Mouse (Mus musculus): ENCODE results near the gene Sox2.

The Sox2 gene

DNA sequence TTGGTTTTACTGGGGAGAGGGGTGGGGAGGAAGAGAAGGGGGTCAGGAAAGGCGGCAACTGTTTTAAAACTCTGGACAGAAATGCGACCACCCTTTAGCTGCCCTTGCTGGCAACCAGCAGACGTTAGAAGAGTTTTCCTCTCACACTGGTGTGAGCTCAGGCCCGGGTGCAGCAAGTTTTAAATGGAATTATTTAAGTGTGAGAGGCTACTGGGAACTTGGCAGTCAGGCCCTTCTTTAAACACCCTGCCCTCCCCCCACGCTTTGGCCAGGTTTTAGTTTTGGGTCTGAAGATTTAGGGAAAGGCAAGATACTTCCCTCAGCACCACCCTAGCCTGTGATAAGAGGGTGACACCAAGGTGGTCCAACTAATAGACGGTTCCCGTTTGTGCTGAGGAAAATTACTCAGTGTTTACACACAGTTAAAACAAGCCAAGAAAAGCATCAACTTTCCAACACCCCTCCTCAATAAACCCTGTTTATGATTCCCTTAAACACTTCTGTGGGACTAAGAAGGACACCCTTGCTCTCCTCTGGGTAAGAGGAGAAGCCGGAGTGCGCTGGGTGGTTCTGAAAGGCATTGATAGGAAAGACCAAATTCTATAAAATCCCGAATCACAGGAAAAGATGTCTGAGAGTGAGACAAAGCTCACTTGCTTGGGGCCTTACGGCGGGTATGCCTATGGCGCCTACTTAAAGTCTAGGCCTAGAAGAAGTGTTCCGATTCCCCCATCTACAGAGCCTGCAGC lies 10.5 kb downstream of the Sox2 start:
- DNase-seq (ENCODE audit: low spot score) = no peak

DNA sequence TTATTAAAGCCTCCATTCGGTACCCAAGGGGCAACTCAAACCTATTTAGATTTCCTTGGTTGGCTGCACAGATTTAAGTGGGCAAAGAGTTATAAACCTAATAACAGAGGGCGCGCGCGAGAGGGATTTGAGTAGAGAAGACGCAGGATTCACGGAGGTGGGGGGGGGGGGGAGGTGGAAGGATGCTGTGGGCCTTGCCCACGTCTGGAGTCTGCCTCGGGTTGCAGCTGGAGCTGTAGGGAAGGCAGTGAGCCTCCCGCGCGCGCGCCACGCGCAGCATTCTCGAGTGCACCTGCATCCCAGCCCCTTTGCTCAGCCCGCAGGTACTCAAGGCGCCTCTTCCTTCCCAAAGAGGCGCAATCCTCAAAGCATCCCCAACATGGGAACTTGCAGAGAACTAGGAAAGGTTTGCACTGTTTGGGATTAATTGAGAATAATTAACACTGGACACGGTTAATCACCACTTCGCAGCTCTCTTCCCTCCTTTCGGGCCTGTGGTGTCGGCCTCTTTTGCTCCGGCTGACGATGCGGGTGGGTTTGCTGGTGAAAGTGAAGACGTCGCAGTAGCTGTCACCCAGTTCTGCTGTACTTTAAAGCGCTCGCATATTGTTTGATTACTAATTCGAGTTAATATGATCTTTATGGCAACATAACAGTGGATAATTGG lies 11.3 kb downstream of the Sox2 start:
- DNase-seq (ENCODE audit: low spot score) = no peak

DNA sequence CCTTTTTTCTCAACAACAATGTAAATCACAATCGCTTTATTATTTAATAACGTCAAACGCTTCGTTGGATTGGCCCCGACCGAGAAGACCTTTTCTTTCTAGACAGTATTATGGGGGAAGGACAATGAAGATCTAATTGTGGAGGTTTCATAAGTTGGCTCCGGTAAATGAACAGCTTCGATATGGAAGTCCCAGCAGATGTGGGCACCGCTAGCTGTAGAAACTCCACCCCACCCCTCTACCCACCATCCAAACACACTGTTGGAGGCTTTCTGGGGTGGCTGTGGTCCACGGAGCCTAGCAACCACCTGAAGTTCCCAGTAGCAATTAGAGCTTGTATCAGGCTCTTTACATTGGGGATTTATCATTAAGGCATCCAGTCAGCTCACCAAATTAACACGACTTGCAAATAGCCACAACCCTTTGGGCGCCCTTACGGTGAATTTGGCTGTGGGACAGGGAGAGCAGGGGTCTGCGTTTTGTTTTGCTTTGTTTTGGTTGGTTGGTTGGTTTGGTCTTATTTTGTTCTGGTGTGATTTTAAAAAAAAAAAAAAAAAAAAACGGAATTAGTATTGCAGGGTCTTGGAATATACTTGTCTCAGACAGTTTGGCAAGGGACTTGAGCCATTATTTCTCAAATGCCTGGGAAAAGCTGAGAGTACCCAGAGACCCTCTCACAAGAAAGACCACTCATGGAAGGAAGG lies 12.0 kb downstream of the Sox2 start:
- DNase-seq (ENCODE audit: low spot score) = no peak

DNA sequence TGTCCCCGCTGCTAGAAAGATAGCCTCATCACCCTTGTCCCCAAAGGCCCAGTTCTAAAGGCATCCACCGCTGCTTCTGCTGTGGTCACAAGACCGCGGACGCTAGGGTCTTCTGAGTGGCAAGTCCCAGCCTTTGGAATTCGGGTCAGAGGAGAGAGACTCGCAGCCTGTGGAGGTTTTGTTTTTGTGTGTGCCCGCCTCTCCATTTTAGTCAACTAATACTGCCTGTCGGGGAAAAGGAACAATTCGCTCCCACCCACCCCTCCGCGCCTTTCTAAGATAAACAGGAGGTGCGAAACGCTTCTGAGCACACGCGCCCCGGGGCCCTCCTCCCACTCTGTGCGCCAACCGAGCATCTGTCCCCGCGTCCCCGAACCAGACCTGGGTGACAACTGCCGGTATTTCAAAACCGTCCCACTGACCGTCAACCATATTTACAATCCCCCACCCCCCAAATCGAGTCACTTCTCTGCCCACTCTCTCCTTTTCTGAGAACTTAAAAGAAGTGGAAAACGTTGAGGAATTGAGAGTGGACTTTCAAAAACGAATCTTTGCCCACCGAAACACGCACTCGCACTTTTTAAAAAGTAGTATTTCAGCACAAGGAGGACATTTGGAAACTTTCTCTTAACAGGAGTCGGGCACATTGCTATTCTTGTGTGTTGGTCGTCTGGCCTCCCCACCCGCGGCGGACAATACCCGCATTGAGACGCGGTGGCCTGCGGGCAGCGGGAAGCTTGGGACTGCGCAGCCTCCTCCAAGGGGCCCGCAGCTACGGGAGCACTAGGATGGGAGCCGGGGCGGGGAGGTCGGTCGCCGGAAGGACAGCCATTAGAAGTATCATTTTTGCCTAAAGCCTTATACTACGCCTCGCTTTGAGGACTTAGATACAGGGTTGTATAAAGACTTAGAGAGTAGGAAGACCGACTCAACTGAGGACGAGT lies 12.8 kb downstream of the Sox2 start:
- DNase-seq (ENCODE audit: low spot score) = no peak

DNA sequence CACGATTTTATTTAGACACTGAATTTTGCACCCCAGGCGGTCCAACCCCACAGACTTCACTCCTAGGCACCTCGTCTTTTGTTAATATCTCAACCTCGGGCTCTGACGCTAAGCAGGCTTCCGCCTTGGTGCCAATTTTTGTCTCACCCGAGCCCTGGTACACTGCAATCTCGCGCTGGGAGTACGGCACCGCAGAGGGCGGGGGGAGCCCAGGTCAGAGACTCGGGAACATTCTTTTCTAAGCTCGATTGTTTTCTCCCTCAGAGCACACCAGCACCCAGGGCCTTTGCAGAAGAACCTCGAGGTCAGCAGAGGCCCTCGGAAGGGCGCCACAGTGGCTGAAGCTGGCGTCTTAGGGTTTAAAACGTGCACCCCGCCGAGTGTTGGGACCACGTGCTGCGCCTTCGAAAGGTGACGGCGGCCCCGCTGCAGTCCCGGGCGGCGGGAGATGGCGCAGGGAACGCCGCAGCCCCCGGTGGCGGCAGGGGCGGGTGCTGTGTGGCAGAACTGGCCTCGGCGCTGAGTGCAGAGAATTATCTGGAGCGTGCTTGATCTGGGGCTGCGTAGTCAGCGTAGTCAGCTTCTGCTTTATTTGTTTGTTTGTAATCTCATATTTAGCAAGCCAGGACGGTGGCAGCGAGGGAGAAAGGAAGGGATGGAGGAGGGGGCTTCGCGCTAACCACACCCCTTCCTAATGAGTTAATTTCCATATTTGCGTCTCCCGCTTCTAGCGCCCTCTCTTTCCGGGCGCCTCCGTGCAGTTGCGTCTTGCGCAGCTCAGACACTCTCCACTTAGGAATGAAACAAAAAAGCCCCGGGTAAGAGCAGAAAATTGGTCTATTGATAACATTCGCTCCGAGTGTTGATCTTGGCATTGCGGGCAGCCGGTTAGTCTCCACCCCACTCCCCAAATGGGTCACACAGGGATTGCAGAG lies 13.8 kb downstream of the Sox2 start:
- no peak for DNase-seq (ENCODE audit: low spot score)

DNA sequence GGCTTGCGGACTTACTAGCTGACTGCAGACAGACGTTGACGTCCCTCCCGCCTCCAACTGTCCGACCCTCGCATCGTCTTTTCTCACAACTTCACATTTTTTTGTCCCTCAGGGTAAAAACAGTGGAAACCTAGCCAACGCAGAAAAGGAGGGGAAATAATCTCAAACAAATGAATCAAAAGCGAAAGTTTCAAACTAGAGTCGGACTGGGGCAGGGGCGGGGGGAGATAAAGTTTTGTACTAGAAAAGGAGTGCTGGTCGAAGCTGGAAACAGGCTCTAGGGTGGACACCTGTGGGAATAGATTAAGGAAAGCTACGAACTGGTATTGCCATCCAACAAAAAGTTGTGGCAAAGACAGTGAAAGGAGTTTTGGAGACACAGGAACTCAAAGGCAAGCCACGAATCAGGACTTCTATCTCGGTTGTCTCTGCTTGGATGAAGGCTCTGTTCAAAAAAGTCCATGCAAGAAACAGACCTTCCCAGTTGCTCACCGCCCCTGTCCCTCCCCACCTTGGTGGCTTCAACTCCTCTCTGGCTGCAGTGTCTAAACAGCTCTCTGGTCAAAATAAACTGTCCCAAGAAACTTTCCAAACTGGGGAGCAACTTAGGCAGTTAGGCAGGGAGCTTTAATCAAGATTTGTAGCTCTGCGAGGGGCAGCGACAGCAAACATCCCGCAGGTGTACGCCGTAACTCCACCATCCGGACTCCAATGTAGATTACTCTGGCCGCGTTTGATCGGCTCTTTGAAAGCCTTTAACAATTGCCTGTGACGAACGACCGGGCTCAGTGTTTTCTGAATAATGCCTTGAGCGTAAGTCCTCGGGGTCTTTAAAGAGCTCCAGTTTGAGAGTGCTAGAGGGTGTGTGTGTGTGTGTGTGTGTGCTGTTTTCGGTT lies 14.7 kb downstream of the Sox2 start:
- DNase-seq (ENCODE audit: low spot score) = no peak

DNA sequence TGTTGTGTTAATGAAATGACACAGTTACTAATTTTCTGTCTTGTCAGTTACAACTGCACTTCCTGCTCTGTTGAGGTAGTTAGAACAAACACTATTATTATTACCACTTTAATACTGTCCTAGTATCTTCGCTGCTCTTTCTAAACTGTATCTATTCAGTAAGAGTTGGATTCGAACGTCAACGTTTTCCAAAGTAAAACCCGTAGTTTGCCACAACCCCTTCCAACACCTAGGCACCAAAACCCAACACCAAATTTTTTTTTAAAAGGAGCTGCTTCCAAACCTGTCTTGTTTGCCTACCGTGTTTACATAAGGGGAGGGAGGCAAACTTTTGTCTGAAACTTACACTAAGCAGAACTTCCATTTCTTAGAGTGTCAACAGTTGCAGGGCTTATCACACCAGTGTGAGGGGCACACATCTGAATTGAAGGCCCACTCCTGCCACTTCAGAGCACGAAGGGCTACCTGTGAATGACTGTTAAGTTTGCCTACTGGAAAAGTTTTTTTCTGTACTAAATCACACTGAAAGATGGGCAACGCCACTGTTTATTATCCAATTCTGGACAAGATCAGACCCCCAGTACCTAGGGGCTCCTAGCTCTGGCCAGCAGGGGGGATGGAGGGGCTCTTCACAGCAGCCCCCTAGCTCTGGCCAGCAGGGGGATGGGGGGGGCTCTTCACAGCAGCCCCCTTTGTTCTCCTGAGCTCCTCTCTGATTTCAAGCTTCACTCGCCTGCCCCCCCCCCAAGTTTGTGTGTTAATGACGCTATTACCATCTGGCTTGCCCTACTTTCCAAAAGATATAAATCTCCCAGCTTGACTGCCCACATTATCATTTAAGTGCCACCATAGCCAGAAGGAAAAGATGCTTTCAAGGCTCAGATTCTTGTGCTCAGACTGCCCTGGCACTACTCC lies 15.8 kb downstream of the Sox2 start:
- no peak for DNase-seq (ENCODE audit: low spot score)

DNA sequence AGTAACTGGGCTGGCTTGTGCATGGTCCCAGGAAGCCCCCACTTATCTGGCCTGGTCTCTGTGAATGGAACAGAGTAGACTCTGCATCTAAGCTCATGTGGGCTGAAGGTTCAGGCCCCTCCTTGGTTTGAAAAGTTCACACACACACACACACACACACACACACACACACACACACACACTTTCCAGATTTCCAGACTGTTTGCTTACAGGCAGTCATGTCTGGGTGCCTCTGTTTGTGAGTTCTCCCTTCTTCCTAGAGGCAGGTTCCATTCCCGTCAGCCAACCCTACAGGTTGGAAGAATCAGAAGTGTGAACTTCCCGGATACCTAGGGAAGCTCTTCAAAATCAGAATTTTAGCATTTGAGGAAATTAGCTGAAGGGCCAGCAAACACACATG lies 17.0 kb downstream of the Sox2 start:
- DNase-seq (ENCODE audit: low spot score) = no peak

DNA sequence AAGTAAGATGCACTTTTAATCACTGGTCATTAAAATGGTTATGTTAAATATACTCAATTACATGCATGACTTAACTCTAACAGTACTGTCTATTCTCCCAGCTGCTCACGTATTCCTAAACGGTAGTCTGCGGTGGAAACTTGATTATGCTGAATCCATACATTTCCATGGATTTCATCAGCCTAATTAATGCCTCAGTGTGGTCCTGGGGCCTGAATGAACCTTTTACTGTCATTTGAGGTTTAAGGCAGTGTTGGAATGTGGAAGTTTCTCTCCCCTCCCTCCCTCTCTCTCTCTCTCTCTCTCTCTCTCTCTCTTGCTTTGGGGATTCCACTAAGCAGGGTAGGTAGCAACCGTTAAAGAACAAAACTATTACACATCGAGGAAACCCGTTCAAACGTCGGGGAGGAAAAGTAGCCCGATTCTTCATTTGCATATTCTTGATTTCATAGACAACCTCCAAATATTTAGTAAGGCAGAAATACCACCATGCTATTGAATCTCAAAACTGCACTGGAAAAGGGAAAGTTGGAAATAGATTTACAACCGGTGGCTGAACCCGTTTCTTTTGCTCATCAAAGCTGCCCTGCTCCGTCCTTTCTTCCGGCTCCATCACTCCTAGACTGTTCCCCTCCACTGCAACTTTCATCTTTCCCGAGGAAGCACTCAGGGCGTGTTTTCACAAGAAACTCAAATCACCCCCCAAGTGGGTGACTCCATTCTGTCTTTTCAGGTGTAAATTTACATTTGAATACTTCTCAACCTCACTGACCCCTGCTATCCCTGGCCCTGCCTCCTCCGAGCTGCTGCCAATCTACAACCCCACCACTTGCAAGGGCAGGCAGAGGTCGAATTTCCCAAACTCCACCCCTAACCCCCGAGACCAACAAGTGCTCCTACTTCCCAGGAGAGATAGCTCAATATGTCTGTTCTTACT lies 17.9 kb downstream of the Sox2 start:
- no peak for DNase-seq (ENCODE audit: low spot score)

DNA sequence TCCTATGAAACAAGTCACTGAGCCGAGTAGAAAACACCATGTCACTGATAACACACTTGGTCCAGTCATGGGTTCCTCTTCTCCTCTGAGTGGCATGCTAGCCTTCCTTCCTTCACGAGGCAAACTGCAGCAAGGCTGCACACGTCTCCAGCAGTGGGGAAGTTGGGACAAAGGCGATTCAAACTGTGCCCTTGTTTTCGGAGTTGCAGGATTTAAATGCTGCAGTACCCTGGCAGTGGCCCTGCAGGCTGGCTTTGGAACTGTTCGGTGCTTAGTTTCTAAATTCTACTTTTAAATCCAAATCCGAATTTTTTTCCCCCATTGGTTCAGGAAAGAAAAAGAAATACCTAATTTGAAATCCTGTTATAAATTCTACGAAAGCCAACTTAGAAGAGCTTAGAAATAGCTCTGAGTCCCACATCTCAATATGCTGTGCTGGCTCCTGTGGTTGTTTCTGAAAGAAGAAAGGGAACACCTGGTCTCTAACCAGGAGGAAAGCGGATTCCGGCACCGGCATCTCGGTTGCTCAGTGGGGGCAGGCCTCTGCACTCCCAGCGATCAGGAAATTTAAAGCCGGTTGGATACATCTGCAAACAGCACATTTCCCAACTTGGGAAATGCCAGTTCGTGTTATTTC lies 20.9 kb downstream of the Sox2 start:
- no peak for DNase-seq (ENCODE audit: low spot score)

DNA sequence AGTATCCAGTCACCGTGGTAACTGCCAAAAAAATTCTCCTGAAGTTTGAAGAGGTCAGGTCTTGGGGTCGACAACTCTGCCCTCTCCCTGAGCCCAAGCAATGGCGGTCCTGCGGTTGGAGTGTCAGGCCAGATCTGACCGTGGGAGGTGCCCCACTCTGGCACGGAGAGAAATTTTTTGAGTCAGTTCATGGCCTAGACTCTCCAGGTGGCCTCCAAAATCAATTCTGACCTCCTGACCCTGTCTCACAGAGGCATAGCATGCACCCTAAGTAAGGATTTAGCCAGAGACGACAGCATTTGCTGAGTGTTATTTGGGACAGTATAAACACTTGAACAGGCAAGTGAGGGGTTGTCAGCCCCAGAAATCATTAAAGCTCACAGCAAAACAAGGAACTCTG lies 28.6 kb downstream of the Sox2 start:
- no peak for DNase-seq (ENCODE audit: low spot score)

DNA sequence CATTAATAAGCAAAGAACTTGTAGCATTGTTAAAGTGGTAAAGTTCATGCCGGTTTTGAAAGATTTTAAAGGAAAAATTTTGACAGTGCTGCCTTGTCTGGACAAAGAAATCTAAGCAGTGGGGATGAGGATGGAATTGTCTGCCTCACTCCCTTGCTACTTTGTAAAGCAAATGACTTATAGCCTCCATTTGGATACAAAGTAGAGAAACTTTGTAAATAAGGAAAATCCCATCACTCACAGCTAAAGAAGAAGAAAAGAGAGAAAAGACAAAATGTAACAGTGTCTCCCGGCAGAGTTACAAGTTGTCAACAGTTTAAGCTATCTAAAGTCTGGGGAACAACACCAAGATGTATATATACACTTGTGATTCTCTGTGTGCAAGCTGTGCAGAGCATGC lies 29.2 kb downstream of the Sox2 start:
- no peak for DNase-seq (ENCODE audit: low spot score)

DNA sequence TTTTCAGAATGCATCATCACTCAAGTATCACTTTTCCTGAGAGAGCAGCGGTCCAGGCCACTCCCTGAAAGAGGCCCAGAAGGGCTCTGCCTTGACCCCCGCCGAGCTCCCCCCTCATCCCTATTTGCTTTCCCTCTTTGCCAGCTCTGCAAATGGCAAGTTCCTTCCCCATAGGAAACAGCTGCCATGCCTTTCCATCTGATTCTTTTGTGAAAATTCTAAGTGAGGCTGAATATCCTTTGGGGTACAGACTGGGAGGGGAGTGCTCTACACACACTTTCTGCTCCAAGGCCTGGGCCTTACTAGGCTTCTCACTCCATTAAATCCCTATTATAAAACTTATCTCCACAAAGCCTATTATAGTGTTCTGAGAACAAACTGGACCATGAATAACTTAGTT lies 29.7 kb downstream of the Sox2 start:
- no peak for DNase-seq (ENCODE audit: low spot score)

DNA sequence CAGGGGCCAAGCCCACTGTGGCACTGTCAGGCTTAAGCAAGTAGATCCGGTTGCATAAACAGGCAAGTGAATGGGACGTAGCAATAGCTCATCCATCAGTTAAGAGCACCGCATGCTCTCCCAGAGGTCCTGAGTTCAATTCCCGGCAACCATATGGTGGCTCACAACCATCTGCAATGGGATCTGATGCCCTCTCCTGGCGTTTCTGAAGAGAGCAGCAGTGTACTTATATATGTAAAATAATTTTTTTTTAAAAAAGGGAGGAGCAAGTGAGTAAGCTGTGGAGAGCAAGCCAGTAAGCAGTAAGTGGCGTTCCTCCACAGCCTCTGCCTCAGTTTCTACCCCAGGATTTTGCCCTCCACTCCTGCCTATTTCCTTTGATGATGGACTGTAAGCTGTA lies 37.9 kb downstream of the Sox2 start:
- DNase-seq (ENCODE audit: low spot score) = no peak

DNA sequence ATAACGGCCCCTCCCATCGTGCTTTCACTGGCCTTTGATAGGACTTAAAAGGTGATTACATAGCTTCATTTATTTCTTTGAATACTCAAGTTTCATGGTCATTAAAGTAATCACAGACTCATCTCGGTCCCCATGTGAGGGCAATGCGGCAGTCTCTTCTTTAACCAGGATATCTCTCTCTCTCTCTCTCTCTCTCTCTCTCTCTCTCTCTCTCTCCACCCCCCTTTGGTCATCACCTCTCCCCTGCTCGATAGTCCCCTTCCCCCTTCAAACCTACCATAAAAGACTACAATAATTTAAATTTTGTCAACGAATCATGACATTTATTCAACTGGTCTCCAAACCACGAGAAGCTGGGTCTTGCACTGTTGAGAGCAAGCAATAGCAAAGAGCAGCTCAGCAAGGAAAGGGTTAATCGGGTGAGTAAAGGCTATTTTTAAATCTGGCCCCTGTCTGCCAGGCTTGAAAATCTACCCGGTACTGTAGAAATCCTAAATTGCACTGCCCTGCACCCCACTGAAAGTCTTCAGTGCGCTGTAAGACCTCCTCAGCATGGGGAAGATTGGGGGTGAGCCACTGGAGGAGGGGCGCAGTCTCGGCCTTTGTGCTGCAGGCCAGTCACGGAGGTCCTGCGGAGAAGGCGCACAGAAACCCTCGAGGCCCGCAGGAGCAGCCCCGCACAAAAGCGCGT lies 41.6 kb downstream of the Sox2 start:
- no peak for DNase-seq (ENCODE audit: low spot score)

DNA sequence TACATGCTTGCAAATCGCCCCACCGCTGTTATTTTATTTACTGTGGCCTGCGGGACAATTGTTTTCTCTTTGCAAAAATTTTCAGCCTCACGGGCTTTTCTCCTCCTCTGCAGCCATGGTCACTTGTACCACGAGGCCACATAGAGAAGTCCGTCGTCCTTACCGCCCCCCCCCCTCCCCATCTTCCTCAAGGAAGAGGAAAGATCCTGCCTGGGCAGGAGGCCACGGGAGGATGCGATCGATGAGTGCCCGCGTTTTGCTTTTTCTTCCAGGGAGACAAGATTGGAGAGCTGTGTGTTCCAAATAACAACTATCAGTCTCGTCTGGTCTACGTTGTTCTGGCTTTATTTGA lies 42.2 kb downstream of the Sox2 start:
- DNase-seq (ENCODE audit: low spot score) = no peak
